Mouse (Mus musculus) mesoderm, embryonic 11.5 days (tissue): Measurements from ENCODE around the gene Fyn.

Experiments
- DNase-seq: peaks from one replicate; pipeline ENCODE4 v3.0.0-alpha.2; 2012; ENCODE audit warnings: low read depth, low spot score

The Fyn gene

DNA sequence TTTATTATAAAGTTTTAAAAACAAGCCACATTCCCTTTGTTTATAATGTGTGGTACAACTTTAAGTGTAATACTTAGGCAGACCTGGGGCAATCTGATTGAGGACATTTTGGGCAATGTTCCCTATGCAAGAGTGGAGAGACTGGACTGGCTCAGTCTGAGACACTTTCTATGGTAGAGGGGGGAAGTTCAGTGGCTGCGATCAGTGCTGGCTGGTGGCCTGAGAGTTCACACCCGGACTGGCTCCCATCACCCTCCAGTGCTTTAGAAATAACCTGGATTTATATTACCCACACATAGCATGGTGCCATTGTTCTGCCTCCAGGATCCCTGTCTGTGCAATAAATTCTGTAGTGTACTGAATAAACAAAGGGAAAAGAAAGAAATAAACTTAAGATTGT is 243.5 kb downstream of the Fyn start:
- DNase-seq, result no peak

- DNase-seq, result no peak
Observed at GRCm38 (mm10) chr10:39612633-39612988, 244.0 kb downstream of the Fyn start, which contains the start of gene Traf3ip2. Gene Traf3ip2 (plus strand): TSS chr10:39612934.

GRCm38 (mm10) chr10:39612989-39613831 is 244.6 kb downstream of the Fyn start:
- DNase-seq, result peak; percentile 54

GRCm38 (mm10) chr10:39613973-39614372 is 245.3 kb downstream of the Fyn start:
- no peak for DNase-seq

DNA sequence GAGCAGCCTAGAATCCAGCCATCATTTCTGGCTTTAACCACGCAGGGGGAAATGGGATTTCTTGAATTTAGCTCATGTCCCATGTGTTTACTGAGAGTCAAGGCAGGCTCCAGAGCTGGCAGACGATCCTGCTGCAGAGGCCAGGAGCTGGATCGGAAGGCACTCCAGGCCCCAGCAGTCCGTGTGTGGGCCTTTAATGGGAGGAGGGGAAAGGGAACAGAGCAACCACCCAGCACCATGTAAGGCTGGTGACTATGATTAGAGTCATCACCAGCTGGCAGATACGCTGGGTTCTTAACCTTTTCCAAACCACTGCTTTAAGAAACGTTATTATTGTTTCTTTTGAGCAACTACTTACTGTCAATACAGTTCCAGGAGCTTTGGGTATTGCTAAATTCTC is 246.0 kb downstream of the Fyn start:
- DNase-seq, result no peak
